Comparison of ENCODE assay signal across 9 mouse cellular contexts in genomic region chr5:114482587-114483011, GRCm38 (mm10). TPM values are rescaled to one million over a fixed set of nuclear protein-coding genes. Genes with fewer than 3 reads are reported as not detected.
DNase-seq lines count a peak whose midpoint lies in the region; ATAC-seq and TF ChIP-seq lines count a peak whose summit lies in the region.
"Had no signal": no experiment of that assay in that cellular context is flagged by ENCODE, and none has a peak within 500 bp of the region (broad histone marks: within the 10 kb centered on the region; RNA-seq: fewer than 3 reads in every experiment).

No protein-coding gene starts in this region.

- H3K4me1 ChIP-seq in thymus, adult 2 months (replicated peaks; ENCODE audit: control insufficient read depth, insufficient read depth, low read length) = peaks cover 17% of the 10 kb centered on the region

- TF ChIP-seq POLR2A in thymus, adult 2 months (IDR thresholded peaks at IDR 0.05; ENCODE audit: control insufficient read depth, extremely low read depth, insufficient read depth, low read length, poor library complexity) = no peak

- H3K36me3 ChIP-seq in thymus, adult 2 months (ENCODE audit: control insufficient read depth, insufficient read depth, low read length) = no peaks in the 10 kb centered on the region

- TF ChIP-seq CTCF in thymus, adult 2 months (IDR thresholded peaks at IDR 0.05; ENCODE audit: borderline replicate concordance, control insufficient read depth, extremely low read depth, insufficient read depth, low read length, poor library complexity) = no peak

- peak overlapping the region; percentile 10; the same call in 1 of the 2 replicates for H3K27ac ChIP-seq in thymus, adult 2 months (ENCODE audit: control insufficient read depth, insufficient read depth, low read length)
- H3K27ac ChIP-seq: layer of hippocampus, adult 2 months had no signal

- no peak for ATAC-seq in CD4-positive, CD25-positive, alpha-beta regulatory T cell, adult 4 months
- ATAC-seq in granulocyte monocyte progenitor cell, adult 5-6 weeks (replicated peaks; ENCODE audit: poor library complexity, severe bottlenecking) = no peak

- peak overlapping the region; percentile 23 for H3K4me3 ChIP-seq in thymus, adult 2 months (ENCODE audit: control insufficient read depth, insufficient read depth, low read length)
- H3K4me3 ChIP-seq: layer of hippocampus, adult 2 months had no signal

- 7% methylated on average over 14 of the region's 14 CpGs for WGBS in thymus, adult 2 months

- no peaks in the 10 kb centered on the region for H3K27me3 ChIP-seq in thymus, adult 2 months (ENCODE audit: control insufficient read depth, insufficient read depth, low read length)

- DNase-seq in CD4-positive, CD25-positive, alpha-beta regulatory T cell, adult 2 months (ENCODE audit: low read depth, low spot score) = peak; percentile 40
- peak; percentile 31 for DNase-seq in thymus, adult 2 months
- DNase-seq in thymus, adult 18-20 months = no peak
- DNase-seq in mesoderm, embryonic 11.5 days (ENCODE audit: low read depth, low spot score) = peak; percentile 66
- DNase-seq in thymus, postnatal 4 days = peak; percentile 61
- no peak for DNase-seq in cerebellum, adult 9-11 months

RNA-seq across cellular contexts. Expression of gene Mvk, which starts 38.5 kb away (rescaled TPM):
- 10 to 100 TPM; 11.2 to 17.5 TPM for polyA plus RNA-seq in CD4-positive, CD25-positive, alpha-beta regulatory T cell, adult 4 months (2017; shearing (Covaris generic))
- polyA plus RNA-seq in thymus, adult 2 months (2012; rRNA removed) = 20.8 and 25.9 TPM in 2 replicates
- total RNA-seq in granulocyte monocyte progenitor cell, adult 5-6 weeks (2014; fragmentation: Nextera tagmentation) = 6.6 and 9.2 TPM in 2 replicates
- 8.2 and 18.0 TPM in 2 replicates for total RNA-seq in granulocyte monocyte progenitor cell, adult 5-6 weeks (2017)

RNA-seq across cellular contexts. Expression of gene Mmab, which starts 38.7 kb away (rescaled TPM):
- 1 to 10 TPM; 5.0 to 7.4 TPM for polyA plus RNA-seq in CD4-positive, CD25-positive, alpha-beta regulatory T cell, adult 4 months (2017; shearing (Covaris generic))
- polyA plus RNA-seq in thymus, adult 2 months (2012; rRNA removed) = 13.5 and 15.1 TPM in 2 replicates
- total RNA-seq in granulocyte monocyte progenitor cell, adult 5-6 weeks (2014; fragmentation: Nextera tagmentation) = 7.2 and 14.4 TPM in 2 replicates
- total RNA-seq in granulocyte monocyte progenitor cell, adult 5-6 weeks (2017) = 11.0 and 21.3 TPM in 2 replicates

Comparison
In these comparisons a context has a peak if more than half of its experiments do, and no peak if none do; other contexts are left out.
1. DNase-seq: peak in CD4-positive, CD25-positive, alpha-beta regulatory T cell, adult 2 months (single experiment), thymus, adult 2 months (single experiment), mesoderm, embryonic 11.5 days (single experiment) and thymus, postnatal 4 days (single experiment); none in thymus, adult 18-20 months (0 of 2) and cerebellum, adult 9-11 months (single experiment).